Mouse (Mus musculus) adrenal gland, postnatal 10 days (tissue): ENCODE measurements around the gene Tnni3k. TPM values are rescaled to one million over a fixed set of nuclear protein-coding genes. Genes with fewer than 3 reads are reported as not detected.

Experiments
- DNase-seq: peaks from one replicate; pipeline ENCODE4 v3.0.0; 2021; ENCODE audit warnings: mixed read lengths
- total RNA-seq, 2 experiments: library from RNA; stranded (reverse); gene quantifications; 2 replicates each; pipeline ENCODE4 v1.2.3; 2021

Gene Tnni3k
- total RNA-seq, 2 experiments from 2014 or later, result 0.27 TPM; not detected in 1

- no peak for DNase-seq
Measured at GRCm38 (mm10) chr3:154761108-154761507, 294.1 kb downstream of the Tnni3k start.

DNA sequence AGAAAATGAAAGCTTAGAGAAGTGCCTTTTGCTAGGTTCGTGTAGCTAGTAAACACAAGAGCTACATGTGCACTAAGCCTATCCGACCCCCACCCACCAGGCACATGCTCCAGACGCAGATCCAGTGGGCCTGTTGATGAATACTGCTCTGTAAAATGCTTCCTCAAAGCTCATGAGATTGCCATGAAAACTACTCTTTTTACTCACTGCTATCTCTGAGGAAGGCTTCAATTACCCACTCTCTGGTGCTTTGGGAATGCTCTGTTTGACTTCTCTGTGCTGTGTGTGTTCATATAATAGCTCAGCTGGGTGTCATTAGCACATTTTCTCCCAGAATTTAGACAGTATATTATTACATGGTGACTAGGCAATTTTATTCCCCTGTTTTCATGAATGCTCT is 297.1 kb downstream of the Tnni3k start:
- no peak for DNase-seq

DNA sequence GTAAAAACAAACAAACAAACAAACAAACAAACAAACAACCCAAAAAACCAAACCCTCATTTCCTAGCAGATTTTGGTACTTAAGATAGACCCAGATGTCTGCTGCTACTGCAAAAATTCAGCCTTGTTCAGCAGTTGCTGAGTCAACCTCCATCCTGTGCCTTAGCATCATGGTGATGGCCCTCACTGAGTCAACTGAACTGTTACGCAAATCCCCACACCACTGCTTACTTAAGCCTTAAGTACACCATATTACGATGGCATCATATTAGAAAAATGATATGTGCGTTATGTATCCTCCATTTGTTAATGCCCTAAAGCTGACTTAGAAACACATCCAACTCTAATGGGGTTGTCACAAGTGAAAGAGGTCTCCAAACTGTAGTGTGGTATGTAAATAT is 300.0 kb downstream of the Tnni3k start:
- DNase-seq, result no peak

DNA sequence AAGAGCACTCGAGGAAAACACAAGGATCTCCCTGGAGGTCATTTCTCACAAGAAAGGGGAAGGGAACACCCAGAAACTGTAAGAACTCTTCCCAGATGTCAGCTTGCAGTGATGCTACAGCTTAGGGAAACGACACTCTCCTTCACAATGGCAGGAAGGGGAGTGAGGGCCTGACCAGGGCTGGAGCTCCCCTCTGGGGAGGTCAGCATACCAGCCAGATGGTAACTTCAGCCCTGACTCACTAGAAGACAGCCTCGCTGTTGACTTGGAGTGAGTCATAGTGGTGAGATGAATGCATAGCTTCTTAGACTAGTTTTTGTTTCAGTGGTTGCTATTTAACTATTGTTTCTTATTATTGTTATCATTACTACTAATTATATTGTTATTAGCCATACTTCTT is 300.7 kb downstream of the Tnni3k start:
- DNase-seq, result no peak

DNA sequence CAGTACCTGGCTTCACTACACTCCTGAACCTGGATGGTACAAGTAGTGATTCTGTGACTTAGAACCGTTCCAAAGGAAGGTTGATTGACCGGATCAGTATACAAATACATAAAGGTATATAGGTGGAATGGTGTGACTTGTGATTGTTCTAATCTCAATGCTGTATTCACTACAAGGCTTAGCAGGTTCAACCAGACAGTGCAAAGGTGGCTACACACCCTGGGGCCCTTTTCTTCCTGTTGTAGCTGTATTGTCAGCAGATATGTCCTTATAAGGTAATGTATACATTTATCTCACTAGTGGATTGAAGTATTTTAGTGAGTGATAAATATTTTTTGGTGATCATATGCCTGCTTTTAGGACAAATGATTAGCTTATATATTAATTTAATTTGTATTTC is 310.9 kb downstream of the Tnni3k start:
- DNase-seq, result no peak

DNA sequence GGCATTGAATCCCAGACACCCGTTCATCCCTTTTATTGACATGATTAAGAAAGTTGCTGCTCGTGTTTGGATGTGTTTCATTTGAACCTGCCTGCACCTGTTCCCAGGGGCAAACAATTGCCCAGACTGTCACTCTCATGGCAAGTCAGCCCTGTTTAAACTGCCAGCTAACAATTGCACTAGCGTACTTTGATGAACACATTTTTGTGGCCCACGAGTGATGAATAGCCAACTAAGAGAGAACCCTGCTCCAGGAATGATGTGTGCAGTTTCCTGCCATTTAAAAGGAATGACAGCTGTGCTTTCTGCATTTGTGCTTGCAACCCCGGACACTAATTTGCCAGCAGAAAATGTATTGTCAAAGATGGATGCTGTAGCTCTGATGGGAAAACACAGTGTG is 312.3 kb downstream of the Tnni3k start:
- DNase-seq, result no peak

- no peak for DNase-seq
Measured at GRCm38 (mm10) chr3:154741496-154741895, 313.7 kb downstream of the Tnni3k start.

Other genes starting within 250 kb of the Tnni3k start
- 10 to 100 TPM; 18.1 to 19.2 TPM for gene Fpgt, start 38.0 kb upstream of the Tnni3k start, total RNA-seq
- 1 to 10 TPM; 1.0 to 1.4 TPM for gene Lrriq3, start 38.0 kb upstream of the Tnni3k start, total RNA-seq